Mouse (Mus musculus): ENCODE results near the gene Srd5a2. TPM values are rescaled to one million over a fixed set of nuclear protein-coding genes. Genes with fewer than 3 reads are reported as not detected.

The Srd5a2 gene
- polyA plus RNA-seq, 1 experiment, result not detected

GRCm38 (mm10) chr17:73982871-73983270, 64.8 kb downstream of the Srd5a2 start:
- Histone ChIP-seq H3K36me3 (ENCODE audit: control insufficient read depth, insufficient read depth, low read length) (no peaks in the 10 kb centered on the region), H3K27ac (ENCODE audit: insufficient read depth, low read length) (no peak overlapping the region), H3K4me1 (ENCODE audit: control insufficient read depth, insufficient read depth, insufficient read length) (no peaks in the 10 kb centered on the region), H3K4me3 (ENCODE audit: extremely low read depth, insufficient read depth, insufficient read length) (no peak overlapping the region), H3K27me3 (ENCODE audit: control insufficient read depth, insufficient read depth, low read length) (no peaks in the 10 kb centered on the region)
- DNase-seq (ENCODE audit: low read depth in 1 of 2, low spot score in 2 of 2), result no peak
- WGBS, result 86% methylated on average over 1 of the region's 1 CpGs
- TF ChIP-seq CTCF (IDR thresholded peaks at IDR 0.05; ENCODE audit: extremely low read depth, insufficient read depth, insufficient read length, insufficient replicate concordance) (no peak), POLR2A (IDR thresholded peaks at IDR 0.05; ENCODE audit: low read depth, low read length) (no peak)

- no peak for DNase-seq (ENCODE audit: low read depth in 1 of 2, low spot score in 2 of 2)
- no peaks in the 10 kb centered on the region for H3K27me3 ChIP-seq (ENCODE audit: control insufficient read depth, insufficient read depth, low read length)
- H3K27ac ChIP-seq (ENCODE audit: insufficient read depth, low read length), result no peak overlapping the region
- TF ChIP-seq POLR2A (IDR thresholded peaks at IDR 0.05; ENCODE audit: low read depth, low read length) (no peak), CTCF (IDR thresholded peaks at IDR 0.05; ENCODE audit: extremely low read depth, insufficient read depth, insufficient read length, insufficient replicate concordance) (no peak)
- no peaks in the 10 kb centered on the region for H3K4me1 ChIP-seq (ENCODE audit: control insufficient read depth, insufficient read depth, insufficient read length)
- no peaks in the 10 kb centered on the region for H3K36me3 ChIP-seq (ENCODE audit: control insufficient read depth, insufficient read depth, low read length)
- H3K4me3 ChIP-seq (ENCODE audit: extremely low read depth, insufficient read depth, insufficient read length), result no peak overlapping the region
Measured at GRCm38 (mm10) chr17:73976066-73976465, 71.7 kb downstream of the Srd5a2 start.

GRCm38 (mm10) chr17:73972648-73973047, 75.1 kb downstream of the Srd5a2 start:
- no peak for DNase-seq (ENCODE audit: low read depth in 1 of 2, low spot score in 2 of 2)
- TF ChIP-seq CTCF (IDR thresholded peaks at IDR 0.05; ENCODE audit: extremely low read depth, insufficient read depth, insufficient read length, insufficient replicate concordance) (no peak), POLR2A (IDR thresholded peaks at IDR 0.05; ENCODE audit: low read depth, low read length) (no peak)
- H3K27ac ChIP-seq (ENCODE audit: insufficient read depth, low read length), result no peak overlapping the region
- WGBS, result 79% methylated on average over 11 of the region's 11 CpGs
- no peak overlapping the region for H3K4me3 ChIP-seq (ENCODE audit: extremely low read depth, insufficient read depth, insufficient read length)
- 0 out of 2 replicates have a peak, but pooled peaks cover 4% of the 10 kb centered on the region for H3K4me1 ChIP-seq (ENCODE audit: control insufficient read depth, insufficient read depth, insufficient read length)
- no peaks in the 10 kb centered on the region for H3K27me3 ChIP-seq (ENCODE audit: control insufficient read depth, insufficient read depth, low read length)
- no peaks in the 10 kb centered on the region for H3K36me3 ChIP-seq (ENCODE audit: control insufficient read depth, insufficient read depth, low read length)

- Histone ChIP-seq H3K36me3 (ENCODE audit: control insufficient read depth, insufficient read depth, low read length) (no peaks in the 10 kb centered on the region), H3K27me3 (ENCODE audit: control insufficient read depth, insufficient read depth, low read length) (no peaks in the 10 kb centered on the region), H3K4me3 (ENCODE audit: extremely low read depth, insufficient read depth, insufficient read length) (no peak overlapping the region), H3K27ac (ENCODE audit: insufficient read depth, low read length) (no peak overlapping the region), H3K4me1 (ENCODE audit: control insufficient read depth, insufficient read depth, insufficient read length) (0 out of 2 replicates have a peak, but pooled peaks cover 4% of the 10 kb centered on the region)
- TF ChIP-seq POLR2A (IDR thresholded peaks at IDR 0.05; ENCODE audit: low read depth, low read length) (no peak), CTCF (IDR thresholded peaks at IDR 0.05; ENCODE audit: extremely low read depth, insufficient read depth, insufficient read length, insufficient replicate concordance) (no peak)
- 75% methylated on average over 4 of the region's 4 CpGs for WGBS
- DNase-seq (ENCODE audit: low read depth in 1 of 2, low spot score in 2 of 2), result no peak
Measured at GRCm38 (mm10) chr17:73971291-73971690, 76.4 kb downstream of the Srd5a2 start.

GRCm38 (mm10) chr17:73970361-73971027, 77.2 kb downstream of the Srd5a2 start:
- TF ChIP-seq POLR2A (IDR thresholded peaks at IDR 0.05; ENCODE audit: low read depth, low read length) (no peak), CTCF (IDR thresholded peaks at IDR 0.05; ENCODE audit: extremely low read depth, insufficient read depth, insufficient read length, insufficient replicate concordance) (no peak)
- Histone ChIP-seq H3K27me3 (ENCODE audit: control insufficient read depth, insufficient read depth, low read length) (no peaks in the 10 kb centered on the region), H3K27ac (ENCODE audit: insufficient read depth, low read length) (no peak overlapping the region), H3K4me3 (ENCODE audit: extremely low read depth, insufficient read depth, insufficient read length) (no peak overlapping the region), H3K36me3 (ENCODE audit: control insufficient read depth, insufficient read depth, low read length) (no peaks in the 10 kb centered on the region), H3K4me1 (ENCODE audit: control insufficient read depth, insufficient read depth, insufficient read length) (0 out of 2 replicates have a peak, but pooled peaks cover 4% of the 10 kb centered on the region)
- WGBS, result 29% methylated on average over 3 of the region's 3 CpGs
- no peak for DNase-seq (ENCODE audit: low read depth in 1 of 2, low spot score in 2 of 2)

Other genes starting within 250 kb of the Srd5a2 start
- 12.5 and 20.3 TPM in 2 replicates for gene Ehd3, start 243.8 kb downstream of the Srd5a2 start, polyA plus RNA-seq (2012; rRNA removed)
- 15.6 and 18.5 TPM in 2 replicates for gene Xdh, start 97.7 kb downstream of the Srd5a2 start, polyA plus RNA-seq (2012; rRNA removed)
- 30.7 and 35.4 TPM in 2 replicates for gene Memo1, start 247.6 kb upstream of the Srd5a2 start, polyA plus RNA-seq (2012; rRNA removed)

Data from spleen, adult 2 months (tissue).